Mouse (Mus musculus) olfactory bulb, adult 2 months (tissue): ENCODE results near the gene Idnk. TPM values are rescaled to one million over a fixed set of nuclear protein-coding genes. Genes with fewer than 3 reads are reported as not detected.

Experiments used
- H3K27ac ChIP-seq: fragments of 200-500 bp; 2 replicates; pipeline ENCODE4 v1.5.1; 2012; ENCODE audit warnings: low read depth, low read length; ENCODE audit not compliant: insufficient read depth
- H3K4me1 ChIP-seq: fragments of 200-500 bp; 2 replicates; pipeline ENCODE4 v1.6.1; 2012; ENCODE audit warnings: low read length; ENCODE audit not compliant: control insufficient read depth, insufficient read depth
- H3K4me3 ChIP-seq: fragments of 200-500 bp; 2 replicates; pipeline ENCODE4 v1.5.1; 2012; ENCODE audit warnings: mild to moderate bottlenecking, low read depth, low read length, moderate library complexity; ENCODE audit not compliant: insufficient read depth
- CTCF ChIP-seq: fragments of 200-500 bp; IDR thresholded peaks from 2 replicates; pipeline ENCODE4 v1.5.1; 2012; ENCODE audit warnings: low read depth, mild to moderate bottlenecking, low read length, moderate library complexity; ENCODE audit not compliant: insufficient read depth
- POLR2A ChIP-seq: fragments of 200-500 bp; IDR thresholded peaks from 2 replicates; pipeline ENCODE4 v1.6.1; 2012; ENCODE audit warnings: mild to moderate bottlenecking, low read depth, low read length, moderate library complexity; ENCODE audit not compliant: insufficient read depth
- WGBS: fragments of 180-500 bp; shearing (Covaris S2); methylation state at CpG from one replicate; pipeline ENCODE4 v1.1.7; 2018; 5-methylcytosine and 5-hydroxymethylcytosine counted together
- polyA plus RNA-seq: library from polyadenylated mRNA; stranded (reverse); fragments of >200 nt; gene quantifications from 2 replicates; pipeline ENCODE4 v1.2.4, GENCODE M21; 2012; ENCODE audit warnings: low replicate concordance; ENCODE audit not compliant: missing spikeins, insufficient read depth, insufficient read length

Gene Idnk
- polyA plus RNA-seq, 1 experiment: not detected

- no peak for TF ChIP-seq POLR2A
- TF ChIP-seq CTCF: no peak
- WGBS: 87% methylated on average over 7 of the region's 7 CpGs
- Histone ChIP-seq H3K4me3 (no peak overlapping the region), H3K27ac (no peak overlapping the region), H3K4me1 (peaks cover 2% of the 10 kb centered on the region; the same call in 1 of the 2 replicates)
Measured at GRCm38 (mm10) chr13:58197981-58198640, 40.7 kb downstream of the Idnk start.

DNA sequence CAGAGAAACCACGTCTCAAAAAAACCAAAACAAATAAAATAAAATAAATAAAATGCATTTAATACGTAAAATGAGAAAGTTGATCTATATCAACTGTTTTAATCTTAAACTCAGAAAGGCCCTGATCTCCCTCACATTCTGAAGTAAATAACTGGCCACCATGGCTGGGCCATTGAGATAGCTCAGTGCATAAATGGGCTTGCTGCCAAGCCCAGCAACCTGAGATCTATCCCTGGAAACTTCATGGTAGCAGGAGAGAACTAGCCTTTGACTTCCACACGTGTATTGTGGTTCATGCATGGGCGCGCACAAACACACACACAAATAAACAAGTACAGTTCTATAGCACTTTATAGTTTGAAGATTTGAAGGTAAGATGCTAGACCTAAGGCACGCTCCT lies 43.9 kb downstream of the Idnk start:
- H3K27ac ChIP-seq: no peak overlapping the region
- H3K4me1 ChIP-seq: peaks cover 5% of the 10 kb centered on the region
- TF ChIP-seq CTCF: no peak
- TF ChIP-seq POLR2A: no peak
- 90% methylated on average over 6 of the region's 6 CpGs for WGBS
- H3K4me3 ChIP-seq: no peak overlapping the region

DNA sequence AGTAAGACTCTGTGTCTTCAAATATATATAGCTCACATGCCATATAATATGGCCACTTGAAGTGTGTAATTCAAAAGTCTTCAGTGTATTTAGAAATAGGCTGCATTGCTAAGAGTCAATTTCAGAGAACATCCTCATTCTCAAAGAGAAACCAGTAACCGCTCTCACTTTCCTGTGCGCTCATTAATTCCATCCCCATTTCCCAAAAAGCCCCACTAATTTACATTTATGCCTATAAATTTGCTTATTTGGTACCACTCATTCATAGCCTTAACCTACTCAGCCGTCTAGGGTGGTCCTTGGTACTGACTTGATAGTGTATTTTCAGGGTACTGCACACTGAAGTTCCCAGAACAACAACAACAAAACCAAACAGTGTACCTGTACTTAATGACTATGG lies 44.5 kb downstream of the Idnk start:
- TF ChIP-seq CTCF: no peak
- TF ChIP-seq POLR2A: no peak
- Histone ChIP-seq H3K4me1 (peaks cover 8% of the 10 kb centered on the region), H3K27ac (no peak overlapping the region), H3K4me3 (no peak overlapping the region)
- WGBS: 94% methylated on average over 3 of the region's 3 CpGs

GRCm38 (mm10) chr13:58202903-58203302 lies 45.5 kb downstream of the Idnk start:
- WGBS: 52% methylated on average over 1 of the region's 1 CpGs
- TF ChIP-seq POLR2A: no peak
- H3K27ac ChIP-seq: no peak overlapping the region
- H3K4me1 ChIP-seq: peaks cover 8% of the 10 kb centered on the region
- no peak overlapping the region for H3K4me3 ChIP-seq

- no peak overlapping the region for H3K27ac ChIP-seq
- H3K4me1 ChIP-seq: peaks cover 8% of the 10 kb centered on the region
- TF ChIP-seq CTCF (no peak), POLR2A (no peak)
- H3K4me3 ChIP-seq: no peak overlapping the region
- WGBS: 94% methylated on average over 3 of the region's 3 CpGs
Measured at GRCm38 (mm10) chr13:58204202-58204601, 46.8 kb downstream of the Idnk start.

- no peak overlapping the region for H3K27ac ChIP-seq
- no peak for TF ChIP-seq CTCF
- TF ChIP-seq POLR2A: no peak
- H3K4me1 ChIP-seq: peaks cover 6% of the 10 kb centered on the region
- no peak overlapping the region for H3K4me3 ChIP-seq
- 56% methylated on average over 4 of the region's 4 CpGs for WGBS
Measured at GRCm38 (mm10) chr13:58204986-58205385, 47.5 kb downstream of the Idnk start.

- Histone ChIP-seq H3K4me1 (peaks cover 5% of the 10 kb centered on the region; the same call in 1 of the 2 replicates), H3K27ac (no peak overlapping the region), H3K4me3 (no peak overlapping the region)
- no peak for TF ChIP-seq POLR2A
- 90% methylated on average over 4 of the region's 4 CpGs for WGBS
Measured at GRCm38 (mm10) chr13:58206084-58206483, 48.6 kb downstream of the Idnk start.

- no peak for TF ChIP-seq CTCF
- TF ChIP-seq POLR2A: no peak
- 58% methylated on average over 5 of the region's 5 CpGs for WGBS
- H3K4me3 ChIP-seq: no peak overlapping the region
Measured at GRCm38 (mm10) chr13:58210441-58210840, 53.0 kb downstream of the Idnk start.

DNA sequence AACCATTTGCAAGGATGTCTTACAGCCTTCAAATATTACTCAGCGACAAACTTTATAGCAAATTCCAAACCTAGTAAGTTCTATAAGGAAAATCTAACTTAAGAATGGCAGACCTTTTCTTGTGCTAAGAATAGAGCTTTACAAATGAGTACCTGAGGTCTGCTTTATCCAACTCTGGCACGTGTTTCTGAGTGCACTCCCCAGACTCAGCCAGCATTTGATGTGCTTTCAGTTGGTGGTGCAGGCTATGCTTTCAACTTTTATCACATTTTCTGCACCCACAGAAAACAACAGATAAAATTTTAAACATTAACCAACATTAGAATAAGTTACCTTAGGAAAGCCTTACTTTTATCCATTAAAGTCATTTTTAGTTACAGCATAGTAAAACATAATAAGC lies 55.1 kb downstream of the Idnk start:
- WGBS: 58% methylated on average over 2 of the region's 2 CpGs
- H3K4me1 ChIP-seq: peaks cover 7% of the 10 kb centered on the region
- TF ChIP-seq POLR2A: no peak
- no peak for TF ChIP-seq CTCF

More at GRCm38 (mm10) chr13:58210441-58210840, 53.0 kb downstream of the Idnk start:
- H3K27ac ChIP-seq: no peak overlapping the region
- H3K4me1 ChIP-seq: peaks cover 9% of the 10 kb centered on the region

DNA sequence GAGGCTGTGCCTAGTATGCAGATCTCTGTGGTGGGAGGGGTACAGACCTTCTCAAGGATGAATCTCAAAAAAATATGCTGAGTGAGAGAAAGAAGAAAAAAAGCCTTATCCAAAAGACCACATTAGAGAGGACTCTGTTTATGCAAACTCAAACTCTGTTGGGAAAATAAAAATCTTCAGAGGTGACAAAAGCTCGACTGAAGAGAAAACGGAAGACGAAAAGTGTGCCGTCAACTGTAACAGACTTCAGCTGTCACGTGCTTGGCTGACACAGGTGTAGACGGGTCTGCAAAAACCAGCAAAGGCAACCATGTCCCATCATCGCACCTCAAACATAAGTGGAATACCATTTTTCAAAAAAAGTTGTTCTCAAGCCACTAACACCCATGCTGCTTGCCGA lies 56.4 kb downstream of the Idnk start:
- TF ChIP-seq CTCF (no peak), POLR2A (no peak)
- Histone ChIP-seq H3K4me3 (no peak overlapping the region), H3K27ac (no peak overlapping the region), H3K4me1 (peaks cover 7% of the 10 kb centered on the region)
- 43% methylated on average over 8 of the region's 8 CpGs for WGBS

More for the DNA sequence above, 55.1 kb downstream of the Idnk start:
- no peak overlapping the region for H3K4me3 ChIP-seq
- H3K27ac ChIP-seq: no peak overlapping the region

Other genes starting within 250 kb of the Idnk start
- not detected in 2 replicates for gene Spock1, start 249.3 kb upstream of the Idnk start, polyA plus RNA-seq
- gene Klhl3, start 44.1 kb upstream of the Idnk start, polyA plus RNA-seq: not detected in 2 replicates
- gene Hnrnpa0, start 29.1 kb upstream of the Idnk start, polyA plus RNA-seq: 114 TPM in 1 of 2 replicates, not detected in the other
- 142 TPM in 1 of 2 replicates, not detected in the other for gene Ubqln1, start 58.0 kb downstream of the Idnk start, polyA plus RNA-seq
- gene Gkap1, start 118.0 kb downstream of the Idnk start, polyA plus RNA-seq: not detected in 2 replicates
- not detected in 2 replicates for gene Kif27, start 201.5 kb downstream of the Idnk start, polyA plus RNA-seq
- gene 2210016F16Rik, start 227.6 kb downstream of the Idnk start, polyA plus RNA-seq: not detected in 2 replicates
- gene Rmi1, start 244.6 kb downstream of the Idnk start, polyA plus RNA-seq: not detected in 2 replicates
- gene Hnrnpk, start 245.7 kb downstream of the Idnk start, polyA plus RNA-seq: 1,477 and 1,573 TPM in 2 replicates